Mouse (Mus musculus) adrenal gland, adult 2 months (tissue): ENCODE measurements around the gene Otoa. TPM values are rescaled to one million over a fixed set of nuclear protein-coding genes. Genes with fewer than 3 reads are reported as not detected.

Experiments
- polyA plus RNA-seq: library from polyadenylated mRNA; depleted of rRNA; stranded (reverse); fragments of >200 nt; gene quantifications from 2 replicates; pipeline ENCODE4 v1.2.3, GENCODE M21; 2012; rRNA removed
- total RNA-seq, 2 experiments: library from RNA; stranded (reverse); gene quantifications; 2 replicates each; pipeline ENCODE4 v1.2.3; 2021

Gene Otoa
- total and polyA plus RNA-seq, 3 experiments, result 0.35 to 0.82 (median 0.58) TPM

Other genes with a start within 250 kb of the Otoa start
- 10 to 100 TPM; 28.3 to 37.6 TPM for gene Eef2k, start 238.8 kb upstream of the Otoa start, total RNA-seq
- 16.6 and 17.1 TPM in 2 replicates for gene Eef2k, start 238.8 kb upstream of the Otoa start, polyA plus RNA-seq
- gene Polr3e, start 163.9 kb upstream of the Otoa start, total RNA-seq, result 10 to 100 TPM; 22.5 to 23.0 TPM
- 15.1 and 15.5 TPM in 2 replicates for gene Polr3e, start 163.9 kb upstream of the Otoa start, polyA plus RNA-seq
- 1 to 10 TPM; 8.6 to 9.0 TPM for gene Cdr2, start 99.3 kb upstream of the Otoa start, total RNA-seq
- 7.4 and 11.0 TPM in 2 replicates for gene Cdr2, start 99.3 kb upstream of the Otoa start, polyA plus RNA-seq
- gene Mfsd13b, start 99.1 kb upstream of the Otoa start, total RNA-seq, result not detected
- 0.06 and 0.28 TPM in 2 replicates for gene Mfsd13b, start 99.1 kb upstream of the Otoa start, polyA plus RNA-seq
- 100 to 1,000 TPM in 1 of 2 experiments, 10 to 100 TPM in 1; 83.6 to 118 TPM for gene Mettl9, start 47.2 kb upstream of the Otoa start, total RNA-seq
- 40.2 and 44.5 TPM in 2 replicates for gene Mettl9, start 47.2 kb upstream of the Otoa start, polyA plus RNA-seq
- gene Igsf6, start 7.1 kb upstream of the Otoa start, total RNA-seq, result 1 to 10 TPM; 1.8 to 2.7 TPM
- 0.44 and 0.45 TPM in 2 replicates for gene Igsf6, start 7.1 kb upstream of the Otoa start, polyA plus RNA-seq